Mouse (Mus musculus): Measurements from ENCODE around the gene Gm5089.

DNA sequence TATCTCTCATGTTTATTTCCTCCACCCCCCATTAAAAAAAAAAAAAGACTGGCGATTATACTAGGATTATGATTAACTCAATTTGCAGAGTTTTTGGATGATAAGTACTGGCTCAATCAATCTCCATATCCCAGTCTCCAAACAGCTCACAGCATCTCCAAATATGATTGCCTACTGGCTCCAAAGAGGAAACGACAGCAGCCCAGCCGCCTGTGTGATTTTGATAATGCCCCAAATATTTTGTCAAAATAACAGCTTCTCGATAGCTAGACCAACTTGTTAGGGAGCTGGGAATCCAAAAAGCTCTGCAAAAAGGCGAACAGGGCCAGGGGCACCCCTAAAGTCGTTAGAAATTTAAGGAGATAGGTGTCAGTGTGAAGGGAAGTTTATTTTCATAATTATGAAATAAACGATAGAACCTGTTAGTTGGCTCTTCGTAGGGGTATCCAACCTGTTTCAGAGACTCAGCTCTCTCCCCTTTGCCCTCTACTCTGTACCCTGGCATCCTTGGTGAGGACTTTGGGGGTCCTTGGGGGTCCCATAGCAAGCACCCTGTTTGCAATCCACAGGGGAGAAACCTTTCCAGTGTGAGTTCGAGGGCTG, 27.2 kb upstream of the Gm5089 start:
- TF ChIP-seq CTCF (IDR thresholded peaks at IDR 0.05; ENCODE audit: low read depth) (no peak), EP300 (IDR thresholded peaks at IDR 0.05; ENCODE audit: low read depth) (no peak)

Measured in heart, postnatal 0 days (tissue).